ENCODE assay signal across 25 mouse cellular contexts in genomic region chr4:109234185-109234584, GRCm38 (mm10). TPM values are rescaled to one million over a fixed set of nuclear protein-coding genes. Genes with fewer than 3 reads are reported as not detected.
DNase-seq lines count a peak whose midpoint lies in the region; ATAC-seq and TF ChIP-seq lines count a peak whose summit lies in the region.
"Had no signal": no experiment of that assay in that cellular context is flagged by ENCODE, and none has a peak within 500 bp of the region (broad histone marks: within the 10 kb centered on the region; RNA-seq: fewer than 3 reads in every experiment).

Gene Calr4, plus strand, starts transcription at chr4:109234485.

- no peak for TF ChIP-seq CTCF in left cerebral cortex, adult 2 months (IDR thresholded peaks at IDR 0.05)

- no peak for ATAC-seq in hindbrain, embryonic 14.5 days (ENCODE audit: low FRiP score)
- no peak for ATAC-seq in neural tube, embryonic 14.5 days (ENCODE audit: low read depth)
- ATAC-seq: CD4-positive, CD25-positive, alpha-beta regulatory T cell, adult 4 months; forebrain, embryonic 14.5 days had no signal

- no peaks in the 10 kb centered on the region for H3K36me3 ChIP-seq in hindbrain, embryonic 14.5 days (replicated peaks; ENCODE audit: control insufficient read depth, insufficient read depth)
- H3K36me3 ChIP-seq in neural tube, embryonic 14.5 days (ENCODE audit: control insufficient read depth, insufficient read depth, low read length), result no peaks in the 10 kb centered on the region
- H3K36me3 ChIP-seq: embryonic facial prominence, embryonic 15.5 days; forebrain, embryonic 10.5 days; G1E; heart, embryonic 10.5 days had no signal

- intact Hi-C loops in heart, postnatal 10 days (cut with DNase I), result no loop called here
- intact Hi-C loops in left cerebral cortex, adult 2 months (cut with DNase I), result no loop called here

- H3K4me1 ChIP-seq in hindbrain, embryonic 14.5 days (replicated peaks; ENCODE audit: control insufficient read depth, insufficient read depth, low read length), result peaks cover 13% of the 10 kb centered on the region
- peaks cover 11% of the 10 kb centered on the region; the same call in 1 of the 2 replicates for H3K4me1 ChIP-seq in neural tube, embryonic 14.5 days (ENCODE audit: control insufficient read depth, insufficient read depth, low read length)

- H3K4me2 ChIP-seq in hindbrain, embryonic 14.5 days (replicated peaks), result no peak within 1 kb of the TSS
- no peak within 1 kb of the TSS for H3K4me2 ChIP-seq in neural tube, embryonic 14.5 days (ENCODE audit: low read depth, low read length)
- H3K4me2 ChIP-seq: embryonic facial prominence, embryonic 15.5 days had no signal

- no peaks in the 10 kb centered on the region for H3K27me3 ChIP-seq in hindbrain, embryonic 14.5 days (ENCODE audit: control insufficient read depth, insufficient read depth, low read length)
- no peaks in the 10 kb centered on the region for H3K27me3 ChIP-seq in neural tube, embryonic 14.5 days (ENCODE audit: control insufficient read depth, insufficient read depth, low read length)
- H3K27me3 ChIP-seq: embryonic facial prominence, embryonic 15.5 days had no signal

- H3K9ac ChIP-seq in hindbrain, embryonic 14.5 days, result no peak within 1 kb of the TSS
- H3K9ac ChIP-seq in neural tube, embryonic 14.5 days (replicated peaks; ENCODE audit: low read depth, low read length), result no peak within 1 kb of the TSS
- H3K9ac ChIP-seq: embryonic facial prominence, embryonic 15.5 days had no signal

- DNase-seq in heart, adult 11 months, result peak; percentile 73
- no peak for DNase-seq in heart, postnatal 10 days
- DNase-seq in left cerebral cortex, adult 2 months (ENCODE audit: extremely low spot score in 1 of 2, low spot score in 2 of 2), result no peak
- DNase-seq in left cerebral cortex, adult 9 months (ENCODE audit: low spot score in 2 of 2), result no peak
- no peak for DNase-seq in hindbrain, embryonic 14.5 days (ENCODE audit: low spot score)
- DNase-seq in thymus, postnatal 10 days (ENCODE audit: low spot score in 2 of 2), result no peak
- DNase-seq: adrenal gland, adult 8-10 months; adrenal gland, postnatal 36 days; B cell, adult 2 months; cerebellum, postnatal 14 days; embryo, embryonic 11 days; gastrocnemius, postnatal 36 days; heart, adult 18-20 months; heart, postnatal 14 days had no signal

- H3K27ac ChIP-seq in left cerebral cortex, adult 2 months, result peak within 1 kb of the TSS; percentile 28; the same call in 1 of the 2 replicates
- H3K27ac ChIP-seq in hindbrain, embryonic 14.5 days, result peak within 1 kb of the TSS; percentile 76
- H3K27ac ChIP-seq in neural tube, embryonic 14.5 days (ENCODE audit: low read depth, low read length), result peak within 1 kb of the TSS; percentile 64
- H3K27ac ChIP-seq: embryonic facial prominence, embryonic 15.5 days; forebrain, embryonic 10.5 days; heart, embryonic 10.5 days had no signal

- no peaks in the 10 kb centered on the region for H3K9me3 ChIP-seq in hindbrain, embryonic 14.5 days (ENCODE audit: control insufficient read depth, low read length)
- H3K9me3 ChIP-seq in neural tube, embryonic 14.5 days (ENCODE audit: control insufficient read depth, low read length), result no peaks in the 10 kb centered on the region
- H3K9me3 ChIP-seq: embryonic facial prominence, embryonic 15.5 days; forebrain, embryonic 10.5 days; G1E; heart, embryonic 10.5 days had no signal

- H3K4me3 ChIP-seq in left cerebral cortex, adult 2 months, result no peak within 1 kb of the TSS
- no peak within 1 kb of the TSS for H3K4me3 ChIP-seq in hindbrain, embryonic 14.5 days (replicated peaks; ENCODE audit: low read length)
- no peak within 1 kb of the TSS for H3K4me3 ChIP-seq in neural tube, embryonic 14.5 days (ENCODE audit: low read depth, low read length)
- H3K4me3 ChIP-seq: embryonic facial prominence, embryonic 15.5 days; erythroblast, embryonic 14.5 days; forebrain, embryonic 10.5 days; heart, embryonic 10.5 days had no signal

- WGBS in hindbrain, embryonic 14.5 days, result 71% methylated on average over 2 of the region's 2 CpGs
- 86% methylated on average over 2 of the region's 2 CpGs for WGBS in neural tube, embryonic 14.5 days

RNA-seq across cellular contexts. Expression of gene Calr4, which starts in this region (rescaled TPM):
- total RNA-seq in heart, postnatal 10 days (2021), result under 1 TPM in 1 of 2 experiments, not detected in 1; 0.22 TPM
- under 1 TPM; 0.25 to 0.56 TPM for total RNA-seq in left cerebral cortex, adult 2 months (2021)
- polyA plus RNA-seq in hindbrain, embryonic 14.5 days (2014; fragmentation: Nextera tagmentation; extraction: Ambion mirVana), result 2.0 and 2.1 TPM in 2 replicates
- polyA plus RNA-seq in neural tube, embryonic 14.5 days (2014; fragmentation: Nextera tagmentation; extraction: Ambion mirVana), result 1.6 and 2.2 TPM in 2 replicates
- total RNA-seq: common myeloid progenitor, adult 5-6 weeks; G1E; gastrocnemius, adult 8-10 months; gastrocnemius, postnatal 36 days; heart, adult 18-20 months; hematopoietic stem cell, adult 5-6 weeks had no signal
- polyA plus RNA-seq: CD4-positive, CD25-positive, alpha-beta regulatory T cell, adult 4 months; erythroblast, embryonic 14.5 days had no signal
